Mouse (Mus musculus) liver, postnatal 0 days (tissue): Measurements from ENCODE around the gene Gdf7.

Experiments used
- CTCF ChIP-seq: sonication (generic); IDR thresholded peaks from 2 replicates; pipeline ENCODE4 v1.5.1; 2016; ENCODE audit warnings: antibody characterized with exemption, low read depth
- EP300 ChIP-seq: IDR thresholded peaks from 2 replicates; pipeline ENCODE4 v1.6.1; 2016; ENCODE audit warnings: antibody characterized with exemption, low read depth, mild to moderate bottlenecking

GRCm38 (mm10) chr12:8341008-8341407 is 39.3 kb upstream of the Gdf7 start:
- TF ChIP-seq CTCF (no peak), EP300 (no peak)
